Mouse (Mus musculus): ENCODE results near the gene Ackr4. TPM values are rescaled to one million over a fixed set of nuclear protein-coding genes. Genes with fewer than 3 reads are reported as not detected.

Gene Ackr4
- 17.0 TPM for polyA plus RNA-seq (2014; fragmentation: Illumina TruSeq; extraction: RNeasy Lipid Tissue Mini Kit (QIAGEN cat#74804); ENCODE audit: low read depth, low replicate concordance)

GRCm38 (mm10) chr9:104126833-104127232 lies at the start of gene Ackr4:
Ackr4 (minus strand) TSS chr9:104126933.

GRCm38 (mm10) chr9:104063244-104063961 lies 63.3 kb downstream of the Ackr4 start, which contains the start of gene Acad11:
Acad11 (plus strand) TSS chr9:104063377.

GRCm38 (mm10) chr9:104062430-104063243 lies 64.1 kb downstream of the Ackr4 start, which contains the start of gene Uba5:
Uba5 (minus strand) TSS chr9:104063134.

GRCm38 (mm10) chr9:104040362-104040761 lies 86.4 kb downstream of the Ackr4 start, which contains the start of gene Gm28305:
Gm28305 (plus strand) TSS chr9:104040662.

Other genes starting within 250 kb of the Ackr4 start
- gene Nphp3, start 124.4 kb downstream of the Ackr4 start, polyA plus RNA-seq (2014; fragmentation: Illumina TruSeq; extraction: RNeasy Lipid Tissue Mini Kit (QIAGEN cat#74804); ENCODE audit: low read depth, low replicate concordance): 5.9 TPM
- not detected for gene Gm28305, start 86.3 kb downstream of the Ackr4 start, polyA plus RNA-seq (2014; fragmentation: Illumina TruSeq; extraction: RNeasy Lipid Tissue Mini Kit (QIAGEN cat#74804); ENCODE audit: low read depth, low replicate concordance)
- gene Uba5, start 63.8 kb downstream of the Ackr4 start, polyA plus RNA-seq (2014; fragmentation: Illumina TruSeq; extraction: RNeasy Lipid Tissue Mini Kit (QIAGEN cat#74804); ENCODE audit: low read depth, low replicate concordance): 57.4 TPM
- 153 TPM for gene Acad11, start 63.6 kb downstream of the Ackr4 start, polyA plus RNA-seq (2014; fragmentation: Illumina TruSeq; extraction: RNeasy Lipid Tissue Mini Kit (QIAGEN cat#74804); ENCODE audit: low read depth, low replicate concordance)
- 86.6 TPM for gene Dnajc13, start 136.0 kb upstream of the Ackr4 start, polyA plus RNA-seq (2014; fragmentation: Illumina TruSeq; extraction: RNeasy Lipid Tissue Mini Kit (QIAGEN cat#74804); ENCODE audit: low read depth, low replicate concordance)
- gene Acpp, start 210.8 kb upstream of the Ackr4 start, polyA plus RNA-seq (2014; fragmentation: Illumina TruSeq; extraction: RNeasy Lipid Tissue Mini Kit (QIAGEN cat#74804); ENCODE audit: low read depth, low replicate concordance): 57.2 TPM

All from sigmoid colon, adult 10 weeks (tissue).